Mouse (Mus musculus): ENCODE measurements at regions not wholly inside any gene's neighbourhood (a gene's known extent, or its start where the extent isn't known, plus 50 kb on each side); places are given as distances from the start of the nearest gene placed in this dataset.
A peak's percentile ranks its signal among the peaks of the same experiment; 100 is the strongest.

DNA sequence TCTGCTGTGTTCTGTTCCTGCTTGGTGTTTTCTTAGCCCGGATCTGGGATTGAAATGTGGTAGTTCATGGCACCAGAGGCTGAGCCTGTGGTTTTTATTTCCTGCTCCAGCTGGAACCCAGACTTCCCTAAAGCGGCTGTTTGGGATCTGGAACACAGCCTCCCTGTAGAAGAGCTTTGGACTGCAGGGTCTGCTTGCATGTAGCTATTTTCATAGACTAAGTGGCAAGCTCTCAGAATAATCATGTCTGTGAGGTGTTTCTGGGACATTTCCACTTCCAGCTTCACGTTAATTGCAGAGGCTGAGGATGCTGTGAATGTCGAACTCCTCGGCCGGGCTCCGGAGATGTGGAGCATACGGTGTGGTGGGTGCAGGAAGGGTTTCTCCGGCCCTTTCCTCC lies 64.1 kb upstream of the Gm5148 start:
- WGBS, result 36% methylated on average over 9 of the region's 9 CpGs
- H3K9me3 ChIP-seq (ENCODE audit: control insufficient read depth, low read length), result no peaks in the 10 kb centered on the region
- no peaks in the 10 kb centered on the region for H3K36me3 ChIP-seq (ENCODE audit: control insufficient read depth, insufficient read depth, low read length)
- peak overlapping the region in 1 of 2 experiments; percentile 29; a peak in 1 of 4 replicates for H3K27ac ChIP-seq (replicated peaks in 1 of 2; ENCODE audit: control insufficient read depth in 1 of 2, insufficient read depth in 1 of 2, low read depth in 2 of 2, low read length in 2 of 2)
- 0 out of 2 replicates have a peak, but pooled peaks cover 2% of the 10 kb centered on the region for H3K27me3 ChIP-seq (ENCODE audit: control insufficient read depth, insufficient read depth, low read length)
- H3K4me3 ChIP-seq (ENCODE audit: control insufficient read depth in 1 of 2, insufficient read depth in 1 of 2, low read depth in 1 of 2, low read length in 2 of 2), result no peak overlapping the region
- H3K4me2 ChIP-seq (ENCODE audit: low read length), result 0 out of 2 replicates have a peak overlapping the region, but pooled peaks have one; percentile 3
- ATAC-seq (ENCODE audit: insufficient number of reproducible peaks, insufficient read depth, low FRiP score, low read depth), result no peak
- H3K9ac ChIP-seq (ENCODE audit: low read length), result no peak overlapping the region
- peaks cover 7 to 13% of the 10 kb centered on the region in 2 experiments; a peak in 2 of 4 replicates for H3K4me1 ChIP-seq (ENCODE audit: control insufficient read depth in 2 of 2, insufficient read depth in 2 of 2, low read length in 2 of 2)

DNA sequence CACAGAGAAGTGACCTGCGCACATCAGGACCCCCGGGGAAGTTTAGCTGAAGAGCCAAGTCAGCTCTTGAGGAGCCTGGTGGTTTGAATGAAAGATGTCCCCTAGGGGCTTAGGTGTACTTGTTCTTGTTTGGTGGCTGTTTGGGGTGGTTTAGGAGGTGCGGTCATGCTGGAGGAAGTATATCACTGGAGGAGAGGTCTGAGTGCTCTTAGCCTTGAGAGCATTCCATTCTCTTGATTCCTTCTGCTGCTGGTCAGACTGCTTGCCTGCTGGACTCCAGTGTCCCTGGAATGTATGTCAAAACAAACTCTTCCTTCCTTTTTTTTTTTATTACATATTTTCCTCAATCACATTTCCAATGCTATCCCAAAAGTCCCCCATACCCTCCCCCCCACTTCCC lies 62.5 kb upstream of the Gm5148 start:
- H3K4me2 ChIP-seq (ENCODE audit: low read length), result no peak overlapping the region
- H3K27ac ChIP-seq (replicated peaks in 1 of 2; ENCODE audit: control insufficient read depth in 1 of 2, insufficient read depth in 1 of 2, low read depth in 2 of 2, low read length in 2 of 2), result no peak overlapping the region
- H3K4me3 ChIP-seq (ENCODE audit: control insufficient read depth in 1 of 2, insufficient read depth in 1 of 2, low read depth in 1 of 2, low read length in 2 of 2), result no peak overlapping the region
- no peak for ATAC-seq (ENCODE audit: insufficient number of reproducible peaks, insufficient read depth, low FRiP score, low read depth)
- 0 out of 2 replicates have a peak, but pooled peaks cover 2% of the 10 kb centered on the region for H3K27me3 ChIP-seq (ENCODE audit: control insufficient read depth, insufficient read depth, low read length)
- WGBS, result 81% methylated on average over 3 of the region's 3 CpGs
- H3K4me1 ChIP-seq (ENCODE audit: control insufficient read depth in 2 of 2, insufficient read depth in 2 of 2, low read length in 2 of 2), result peaks cover 7 to 13% of the 10 kb centered on the region in 2 experiments; a peak in 2 of 4 replicates
- H3K9ac ChIP-seq (ENCODE audit: low read length), result no peak overlapping the region
- no peaks in the 10 kb centered on the region for H3K9me3 ChIP-seq (ENCODE audit: control insufficient read depth, low read length)
- no peaks in the 10 kb centered on the region for H3K36me3 ChIP-seq (ENCODE audit: control insufficient read depth, insufficient read depth, low read length)

DNA sequence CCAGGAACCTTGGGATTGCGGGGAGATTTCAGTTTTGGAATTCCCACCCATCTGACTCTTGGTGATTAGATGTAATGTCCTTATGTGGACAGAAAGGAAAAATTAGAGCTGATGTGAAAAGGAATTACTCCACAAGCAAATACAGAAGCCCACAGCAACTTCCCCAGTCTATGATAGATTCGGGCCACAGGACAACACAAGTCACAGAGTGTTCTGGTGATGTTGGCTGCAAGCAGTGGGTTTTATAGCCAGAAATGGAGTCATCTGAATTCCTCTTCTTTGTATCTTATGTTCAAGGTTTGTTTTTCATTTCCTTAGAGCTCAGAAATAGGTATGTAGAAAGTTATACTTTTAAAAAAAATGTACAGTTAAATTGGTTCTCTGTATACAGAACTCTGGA lies 56.8 kb upstream of the Gm5148 start:
- Histone ChIP-seq H3K27me3 (ENCODE audit: control insufficient read depth, insufficient read depth, low read length) (no peaks in the 10 kb centered on the region), H3K4me2 (ENCODE audit: low read length) (no peak overlapping the region), H3K4me3 (ENCODE audit: control insufficient read depth in 1 of 2, insufficient read depth in 1 of 2, low read depth in 1 of 2, low read length in 2 of 2) (no peak overlapping the region), H3K4me1 (ENCODE audit: control insufficient read depth in 2 of 2, insufficient read depth in 2 of 2, low read length in 2 of 2) (no peaks in the 10 kb centered on the region), H3K9me3 (ENCODE audit: control insufficient read depth, low read length) (no peaks in the 10 kb centered on the region), H3K36me3 (ENCODE audit: control insufficient read depth, insufficient read depth, low read length) (no peaks in the 10 kb centered on the region), H3K27ac (replicated peaks in 1 of 2; ENCODE audit: control insufficient read depth in 1 of 2, insufficient read depth in 1 of 2, low read depth in 2 of 2, low read length in 2 of 2) (no peak overlapping the region), H3K9ac (ENCODE audit: low read length) (no peak overlapping the region)
- 86% methylated on average over 2 of the region's 2 CpGs for WGBS
- ATAC-seq (ENCODE audit: insufficient number of reproducible peaks, insufficient read depth, low FRiP score, low read depth), result no peak

DNA sequence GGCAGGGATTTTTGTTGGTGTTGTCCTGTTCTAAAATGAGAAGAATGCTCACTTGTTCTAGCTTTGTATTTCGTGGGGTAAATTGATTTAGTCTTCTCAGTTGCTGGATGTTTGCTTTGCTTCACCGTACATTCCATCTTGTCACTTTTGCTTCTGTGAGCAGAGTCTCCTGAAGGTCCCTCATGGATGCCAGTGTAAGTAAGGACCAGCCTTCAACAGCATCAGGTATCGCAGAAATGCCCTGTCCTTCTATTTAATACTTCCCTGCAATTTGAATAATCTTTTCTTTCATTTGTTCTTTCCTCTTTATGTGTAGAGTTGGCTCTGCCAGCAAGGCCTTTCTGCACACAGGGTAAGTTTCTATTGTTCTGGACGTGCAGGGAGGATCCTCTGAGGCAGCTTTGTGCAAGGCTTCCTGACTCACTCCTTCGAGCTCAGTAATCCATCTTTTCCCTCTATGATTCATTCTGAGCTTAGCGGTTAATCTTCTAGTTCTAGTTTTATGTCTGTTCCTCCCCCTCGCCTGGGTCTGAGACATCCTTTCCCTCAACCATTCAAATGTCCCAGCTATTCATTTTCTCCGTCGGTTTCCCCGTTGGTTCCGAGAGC lies 55.7 kb upstream of the Gm5148 start:
- no peak for ATAC-seq (ENCODE audit: insufficient number of reproducible peaks, insufficient read depth, low FRiP score, low read depth)
- no peaks in the 10 kb centered on the region for H3K4me1 ChIP-seq (ENCODE audit: control insufficient read depth in 2 of 2, insufficient read depth in 2 of 2, low read length in 2 of 2)
- H3K27ac ChIP-seq (replicated peaks in 1 of 2; ENCODE audit: control insufficient read depth in 1 of 2, insufficient read depth in 1 of 2, low read depth in 2 of 2, low read length in 2 of 2), result no peak overlapping the region
- H3K9me3 ChIP-seq (ENCODE audit: control insufficient read depth, low read length), result no peaks in the 10 kb centered on the region
- no peaks in the 10 kb centered on the region for H3K27me3 ChIP-seq (ENCODE audit: control insufficient read depth, insufficient read depth, low read length)
- 76% methylated on average over 11 of the region's 11 CpGs for WGBS
- no peak overlapping the region for H3K9ac ChIP-seq (ENCODE audit: low read length)
- no peaks in the 10 kb centered on the region for H3K36me3 ChIP-seq (ENCODE audit: control insufficient read depth, insufficient read depth, low read length)
- H3K4me2 ChIP-seq (ENCODE audit: low read length), result no peak overlapping the region
- H3K4me3 ChIP-seq (ENCODE audit: control insufficient read depth in 1 of 2, insufficient read depth in 1 of 2, low read depth in 1 of 2, low read length in 2 of 2), result no peak overlapping the region

DNA sequence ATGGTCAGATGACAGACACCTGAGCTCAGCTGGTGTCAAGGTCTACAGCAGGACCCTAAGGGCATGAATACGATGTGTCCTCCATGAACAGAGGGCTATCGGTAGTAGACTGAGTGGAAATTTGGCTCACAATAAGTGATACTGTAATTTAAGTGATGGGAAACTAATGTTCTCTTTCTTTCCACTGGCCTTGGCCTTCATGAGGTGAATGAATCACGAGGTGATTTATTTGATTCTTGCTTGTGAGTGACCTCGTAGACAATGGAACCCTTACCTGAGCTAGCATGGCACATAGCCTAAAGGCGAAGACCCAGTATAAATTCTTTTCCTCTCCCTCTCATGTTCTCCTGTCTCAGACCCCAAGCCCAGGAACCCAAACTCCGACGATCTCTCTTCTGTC lies 54.1 kb upstream of the Gm5148 start:
- Histone ChIP-seq H3K4me1 (ENCODE audit: control insufficient read depth in 2 of 2, insufficient read depth in 2 of 2, low read length in 2 of 2) (peaks cover 4 to 8% of the 10 kb centered on the region in 2 experiments), H3K4me2 (ENCODE audit: low read length) (no peak overlapping the region), H3K27ac (replicated peaks in 1 of 2; ENCODE audit: control insufficient read depth in 1 of 2, insufficient read depth in 1 of 2, low read depth in 2 of 2, low read length in 2 of 2) (no peak overlapping the region), H3K9ac (ENCODE audit: low read length) (no peak overlapping the region), H3K9me3 (ENCODE audit: control insufficient read depth, low read length) (no peaks in the 10 kb centered on the region), H3K27me3 (ENCODE audit: control insufficient read depth, insufficient read depth, low read length) (no peaks in the 10 kb centered on the region), H3K36me3 (ENCODE audit: control insufficient read depth, insufficient read depth, low read length) (no peaks in the 10 kb centered on the region), H3K4me3 (ENCODE audit: control insufficient read depth in 1 of 2, insufficient read depth in 1 of 2, low read depth in 1 of 2, low read length in 2 of 2) (no peak overlapping the region)
- 86% methylated on average over 7 of the region's 7 CpGs for WGBS
- no peak for ATAC-seq (ENCODE audit: insufficient number of reproducible peaks, insufficient read depth, low FRiP score, low read depth)

DNA sequence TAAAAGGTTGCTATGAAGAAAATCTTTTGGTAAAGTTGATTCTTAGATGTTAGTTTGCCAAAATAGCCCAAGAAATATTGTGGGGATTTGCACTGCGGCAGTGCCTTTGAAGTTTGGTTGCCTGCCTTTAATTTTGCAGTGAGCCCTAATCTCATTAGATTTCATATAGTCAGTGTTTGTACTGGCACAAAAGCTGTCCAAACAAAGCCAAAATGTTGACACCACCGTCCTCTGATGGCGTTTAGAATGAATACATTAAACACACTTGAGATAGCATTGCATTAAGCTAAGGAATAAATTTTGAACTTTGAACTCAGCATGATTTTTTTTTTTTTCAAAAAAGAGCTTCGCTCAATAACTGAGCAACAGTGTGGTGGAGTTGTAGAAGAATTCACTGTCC lies 51.9 kb upstream of the Gm5148 start:
- ATAC-seq (ENCODE audit: insufficient number of reproducible peaks, insufficient read depth, low FRiP score, low read depth), result no peak
- Histone ChIP-seq H3K4me1 (ENCODE audit: control insufficient read depth in 2 of 2, insufficient read depth in 2 of 2, low read length in 2 of 2) (peaks cover 4 to 8% of the 10 kb centered on the region in 2 experiments), H3K9ac (ENCODE audit: low read length) (no peak overlapping the region), H3K4me3 (ENCODE audit: control insufficient read depth in 1 of 2, insufficient read depth in 1 of 2, low read depth in 1 of 2, low read length in 2 of 2) (no peak overlapping the region), H3K27ac (replicated peaks in 1 of 2; ENCODE audit: control insufficient read depth in 1 of 2, insufficient read depth in 1 of 2, low read depth in 2 of 2, low read length in 2 of 2) (no peak overlapping the region), H3K36me3 (ENCODE audit: control insufficient read depth, insufficient read depth, low read length) (no peaks in the 10 kb centered on the region), H3K9me3 (ENCODE audit: control insufficient read depth, low read length) (no peaks in the 10 kb centered on the region), H3K4me2 (ENCODE audit: low read length) (no peak overlapping the region), H3K27me3 (ENCODE audit: control insufficient read depth, insufficient read depth, low read length) (no peaks in the 10 kb centered on the region)
- WGBS, result 70% methylated on average over 4 of the region's 4 CpGs

Data from heart, embryonic 14.5 days (tissue).